Mouse (Mus musculus) forebrain, embryonic 11.5 days (tissue): ENCODE data around the gene Vps33b. TPM values are rescaled to one million over a fixed set of nuclear protein-coding genes. Genes with fewer than 3 reads are reported as not detected.

ENCODE experiments used
- ATAC-seq: fragments of 200-750 bp; cut with Nextera tagmentation; replicated peaks from 2 replicates; pipeline ENCODE4 v1.8.0; 2017; ENCODE audit warnings: moderate TSS enrichment; ENCODE audit not compliant: low FRiP score
- DNase-seq: peaks from one replicate; pipeline ENCODE4 v3.0.0-alpha.2; 2017; ENCODE audit warnings: low spot score
- H3K27ac ChIP-seq: fragments of 300-500 bp; sonication (generic); 2 replicates; pipeline ENCODE4 v1.5.1; 2014; ENCODE audit warnings: low read depth, low read length
- H3K27me3 ChIP-seq: fragments of 300-500 bp; sonication (generic); 2 replicates; pipeline ENCODE4 v1.6.1; 2014; ENCODE audit warnings: mild to moderate bottlenecking, low read length, mixed read lengths; ENCODE audit not compliant: control insufficient read depth, insufficient read depth
- H3K36me3 ChIP-seq: fragments of 300-500 bp; sonication (generic); 2 replicates; pipeline ENCODE4 v1.6.1; 2014; ENCODE audit warnings: mild to moderate bottlenecking, low read length, moderate library complexity, mixed read lengths; ENCODE audit not compliant: control insufficient read depth, insufficient read depth
- H3K4me1 ChIP-seq: fragments of 300-500 bp; sonication (generic); replicated peaks from 2 replicates; pipeline ENCODE4 v1.6.1; 2014; ENCODE audit warnings: low read length, mixed read lengths; ENCODE audit not compliant: control insufficient read depth, insufficient read depth
- H3K4me2 ChIP-seq: fragments of 300-500 bp; sonication (generic); 2 replicates; pipeline ENCODE4 v1.6.1; 2014; ENCODE audit warnings: low read depth, mild to moderate bottlenecking, low read length, moderate library complexity, mixed read lengths; ENCODE audit not compliant: severe bottlenecking
- H3K4me3 ChIP-seq: fragments of 300-500 bp; sonication (generic); 2 replicates; pipeline ENCODE4 v1.5.1; 2014; ENCODE audit warnings: low read depth, low read length
- H3K9ac ChIP-seq: fragments of 300-500 bp; sonication (generic); 2 replicates; pipeline ENCODE4 v1.6.1; 2014; ENCODE audit warnings: low read length
- H3K9me3 ChIP-seq: fragments of 300-500 bp; sonication (generic); 2 replicates; pipeline ENCODE4 v1.6.1; 2016; ENCODE audit warnings: low read length, mixed read lengths; ENCODE audit not compliant: control insufficient read depth
- WGBS: fragments of 180-500 bp; shearing (Covaris S2); extraction: QIAGEN DNeasy Blood & Tissue Kit; methylation state at CpG from one replicate; pipeline ENCODE4 v1.1.7; 2014; 5-methylcytosine and 5-hydroxymethylcytosine counted together
- polyA plus RNA-seq: library from polyadenylated mRNA; unstranded; fragments of >200 nt; fragmentation: Nextera tagmentation; extraction: Ambion mirVana; gene quantifications from 2 replicates; pipeline ENCODE4 v1.2.1, GENCODE M21; 2014

The Vps33b gene
- polyA plus RNA-seq, 1 experiment from 2014 or later: 20.6 TPM

DNA sequence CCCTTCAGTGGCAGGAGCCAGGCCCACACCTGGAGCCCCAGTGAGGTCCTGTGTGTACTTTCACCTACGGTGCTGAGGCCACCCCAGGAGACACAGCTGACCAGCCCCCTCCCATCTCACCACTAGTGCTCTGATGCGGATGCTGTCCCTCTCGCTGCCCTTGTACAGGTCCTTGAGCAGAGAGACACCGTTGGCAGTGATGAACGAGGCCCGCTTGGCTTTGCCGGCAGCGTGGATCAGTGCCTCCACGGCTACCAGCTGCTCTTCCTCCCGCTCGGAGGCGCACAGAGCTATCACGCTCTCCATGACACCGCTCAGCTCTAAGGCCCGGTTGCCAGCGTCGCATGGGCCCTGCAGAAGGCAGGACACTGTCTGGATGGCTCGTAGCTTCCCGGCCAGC, 62.0 kb downstream of the Vps33b start:
- Histone ChIP-seq H3K4me1 (no peaks in the 10 kb centered on the region), H3K36me3 (peaks cover 33% of the 10 kb centered on the region), H3K27ac (no peak overlapping the region), H3K9me3 (peaks cover 2% of the 10 kb centered on the region; the same call in 1 of the 2 replicates), H3K9ac (no peak overlapping the region), H3K27me3 (no peaks in the 10 kb centered on the region), H3K4me2 (no peak overlapping the region), H3K4me3 (no peak overlapping the region)
- 96% methylated on average over 19 of the region's 19 CpGs for WGBS
- DNase-seq (no peak), ATAC-seq (no peak)

DNA sequence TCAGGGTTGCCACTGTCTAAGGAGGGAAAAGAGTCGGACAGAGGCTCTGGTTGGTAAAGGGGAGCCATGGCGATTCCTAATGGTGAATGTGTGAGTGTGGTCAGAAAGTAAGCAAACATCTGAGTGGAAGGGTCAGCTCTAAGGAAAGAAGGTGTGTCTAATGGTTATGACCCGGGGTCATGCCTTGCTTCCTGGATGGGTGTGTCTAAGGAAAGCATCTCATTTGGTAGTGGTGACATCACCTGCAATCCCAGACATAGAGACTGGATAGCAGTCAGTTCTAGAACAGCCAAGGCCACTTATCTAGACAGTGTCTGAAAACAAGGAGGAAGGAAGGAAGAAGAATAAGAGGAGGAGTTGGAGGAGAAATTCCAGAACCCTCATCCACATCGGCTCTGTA, 65.4 kb downstream of the Vps33b start:
- no peaks in the 10 kb centered on the region for H3K27me3 ChIP-seq
- no peak overlapping the region for H3K27ac ChIP-seq
- DNase-seq: no peak
- H3K4me1 ChIP-seq: peaks cover 8% of the 10 kb centered on the region
- H3K4me3 ChIP-seq: no peak overlapping the region
- WGBS: 92% methylated on average over 4 of the region's 4 CpGs
- peaks cover 2% of the 10 kb centered on the region; the same call in 1 of the 2 replicates for H3K9me3 ChIP-seq
- no peak overlapping the region for H3K4me2 ChIP-seq
- ATAC-seq: no peak
- H3K9ac ChIP-seq: no peak overlapping the region
- peaks cover 28% of the 10 kb centered on the region for H3K36me3 ChIP-seq

DNA sequence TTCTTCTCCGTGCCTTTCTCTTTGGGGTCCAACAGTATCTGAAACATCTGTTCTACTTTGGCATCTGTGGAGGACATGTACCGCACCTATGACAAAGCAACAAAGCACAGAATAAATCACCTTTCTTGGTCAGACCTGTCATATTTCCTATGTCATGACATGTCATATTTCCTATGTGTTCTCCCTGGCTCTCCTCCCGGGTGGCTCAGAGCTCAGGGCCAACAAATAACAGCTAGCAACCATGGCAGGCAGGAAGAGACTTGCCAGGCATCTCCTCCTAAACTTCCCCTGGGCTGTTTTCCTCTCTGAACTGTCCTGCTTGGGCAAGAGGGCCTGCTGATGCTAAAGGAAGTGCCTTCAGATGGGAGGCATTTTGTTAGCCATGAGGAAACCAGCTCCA, 67.5 kb downstream of the Vps33b start:
- no peak overlapping the region for H3K4me2 ChIP-seq
- DNase-seq (no peak), ATAC-seq (no peak)
- no peaks in the 10 kb centered on the region for H3K27me3 ChIP-seq
- WGBS: 86% methylated on average over 3 of the region's 3 CpGs
- H3K9ac ChIP-seq: no peak overlapping the region
- H3K4me1 ChIP-seq: peaks cover 11% of the 10 kb centered on the region
- peaks cover 24% of the 10 kb centered on the region for H3K36me3 ChIP-seq
- H3K9me3 ChIP-seq: peaks cover 2% of the 10 kb centered on the region; the same call in 1 of the 2 replicates
- H3K4me3 ChIP-seq: no peak overlapping the region
- H3K27ac ChIP-seq: no peak overlapping the region

DNA sequence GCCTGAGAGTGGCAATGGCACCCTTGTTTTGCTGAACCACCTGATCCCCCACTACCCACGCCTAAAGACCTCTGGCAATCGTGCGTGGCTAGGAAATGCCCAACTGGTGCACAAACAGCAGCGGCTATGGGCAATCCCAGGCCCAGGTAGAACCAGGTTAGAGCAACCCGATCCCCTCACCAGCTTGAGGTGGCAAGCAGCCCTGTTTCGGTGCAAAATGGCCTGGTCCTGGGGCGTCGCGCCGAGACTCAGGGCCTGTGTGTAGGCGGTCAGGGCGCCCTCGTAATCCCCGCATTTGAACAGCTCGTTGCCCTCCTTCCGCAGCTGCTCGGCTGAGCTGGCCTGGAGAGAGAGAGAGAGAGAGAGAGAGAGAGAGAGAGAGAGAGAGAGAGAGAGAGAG, 69.9 kb downstream of the Vps33b start:
- Histone ChIP-seq H3K4me1 (peaks cover 18% of the 10 kb centered on the region), H3K4me3 (peak overlapping the region; percentile 59), H3K36me3 (peaks cover 6% of the 10 kb centered on the region; the same call in 1 of the 2 replicates), H3K27me3 (no peaks in the 10 kb centered on the region), H3K4me2 (peak overlapping the region; percentile 84), H3K9ac (peak overlapping the region; percentile 68), H3K27ac (no peak overlapping the region), H3K9me3 (no peaks in the 10 kb centered on the region)
- DNase-seq (peak; percentile 69), ATAC-seq (no peak)
- 11% methylated on average over 17 of the region's 17 CpGs for WGBS

DNA sequence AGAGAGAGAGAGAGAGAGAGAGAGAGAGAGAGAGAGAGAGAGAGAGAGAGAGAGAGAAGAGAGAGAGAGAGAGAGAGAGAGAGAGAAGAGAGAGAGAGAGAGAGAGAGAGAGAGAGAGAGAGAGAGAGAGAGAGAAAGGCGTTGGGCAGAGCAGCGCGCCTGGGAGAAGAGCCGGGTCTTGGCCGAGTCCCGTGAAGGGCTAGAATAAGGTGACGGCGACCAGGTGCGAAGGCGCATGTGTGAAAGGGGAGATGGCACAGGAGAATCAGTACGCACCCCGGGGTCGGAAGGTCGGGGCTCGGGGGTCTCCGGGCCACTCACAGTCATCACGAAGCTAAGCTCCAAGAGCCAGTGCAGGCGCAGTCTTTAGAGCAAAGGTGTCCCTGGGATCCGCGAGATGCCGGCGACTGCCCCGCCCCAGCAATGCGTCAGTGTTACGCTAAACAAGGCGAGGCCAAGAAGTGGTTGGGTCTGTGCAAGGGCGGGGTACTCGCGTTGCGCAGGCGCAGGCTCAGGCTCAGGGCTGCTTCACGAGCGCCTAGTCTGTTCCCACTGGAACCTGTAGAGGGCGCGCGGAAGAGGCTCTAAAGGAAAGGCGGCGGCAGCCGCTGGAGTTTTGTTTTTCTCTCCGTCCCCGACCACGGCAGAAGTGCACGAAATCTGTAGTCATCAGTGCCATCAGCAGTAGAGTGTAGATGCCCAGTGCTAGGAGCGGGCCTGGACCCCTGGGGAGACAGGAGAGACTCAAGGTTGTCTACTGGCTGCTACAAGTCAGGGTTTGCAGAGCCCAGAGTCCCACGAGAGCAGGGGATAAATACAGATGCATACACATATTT, 70.6 kb downstream of the Vps33b start:
- peaks cover 18% of the 10 kb centered on the region for H3K4me1 ChIP-seq

DNA sequence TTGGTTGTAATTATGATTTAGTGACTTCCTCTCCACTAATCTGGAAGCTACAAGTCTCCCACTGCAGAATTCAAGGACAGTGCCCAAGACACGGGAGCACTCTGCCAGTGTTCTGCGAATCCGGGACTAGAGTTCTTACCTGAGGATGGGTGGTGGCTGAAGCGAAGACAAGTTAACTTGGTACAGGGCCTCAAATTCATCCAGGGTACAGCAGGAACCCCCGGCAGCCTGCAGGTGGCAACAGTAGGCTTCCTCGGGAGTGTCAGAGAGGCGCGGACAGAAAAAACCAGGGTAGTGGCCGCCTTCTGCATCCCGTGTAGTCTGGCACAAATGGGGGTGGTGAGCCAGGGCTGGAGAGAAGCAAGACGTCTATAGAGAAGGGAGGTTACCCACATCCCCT, 71.3 kb downstream of the Vps33b start, which contains the start of gene Unc45a:
Gene Unc45a, minus strand, starts transcription at position 213 of the 400 bp plus-strand sequence.
- WGBS: 2% methylated on average over 11 of the region's 11 CpGs
- no peaks in the 10 kb centered on the region for H3K27me3 ChIP-seq
- ATAC-seq (peak; percentile 60), DNase-seq (peak; percentile 84)
- peak within 1 kb of the TSS; percentile 84 for H3K4me2 ChIP-seq
- H3K9ac ChIP-seq: peak within 1 kb of the TSS; percentile 48
- no peak within 1 kb of the TSS for H3K27ac ChIP-seq
- peaks cover 18% of the 10 kb centered on the region for H3K4me1 ChIP-seq
- H3K36me3 ChIP-seq: no peaks in the 10 kb centered on the region; the same call in 1 of the 2 replicates
- no peaks in the 10 kb centered on the region for H3K9me3 ChIP-seq
- peak within 1 kb of the TSS; percentile 59 for H3K4me3 ChIP-seq

More for the DNA sequence above, 70.6 kb downstream of the Vps33b start:
- DNase-seq (peak; percentile 99), ATAC-seq (peak; percentile 97)
- peak overlapping the region; percentile 59 for H3K4me3 ChIP-seq
- H3K4me2 ChIP-seq: peak overlapping the region; percentile 84
- no peaks in the 10 kb centered on the region for H3K27me3 ChIP-seq
- no peak overlapping the region for H3K27ac ChIP-seq
- peak overlapping the region; percentile 68 for H3K9ac ChIP-seq
- H3K36me3 ChIP-seq: peaks cover 6% of the 10 kb centered on the region; the same call in 1 of the 2 replicates
- no peaks in the 10 kb centered on the region for H3K9me3 ChIP-seq
- WGBS: under 1% methylated on average over 45 of the region's 45 CpGs

Other genes with a start within 250 kb of the Vps33b start
- gene Zfp710, start 244.8 kb upstream of the Vps33b start, polyA plus RNA-seq: 27.9 and 33.0 TPM in 2 replicates
- gene Idh2, start 154.3 kb upstream of the Vps33b start, polyA plus RNA-seq: 403 and 425 TPM in 2 replicates
- gene Sema4b, start 82.8 kb upstream of the Vps33b start, polyA plus RNA-seq: 15.7 and 17.3 TPM in 2 replicates
- 51.4 and 58.1 TPM in 2 replicates for gene Cib1, start 36.8 kb upstream of the Vps33b start, polyA plus RNA-seq
- gene Gdpgp1, start 36.8 kb upstream of the Vps33b start, polyA plus RNA-seq: 5.3 and 5.7 TPM in 2 replicates
- gene Ttll13, start 23.3 kb upstream of the Vps33b start, polyA plus RNA-seq: 1.2 and 1.5 TPM in 2 replicates
- gene Ngrn, start 8.4 kb upstream of the Vps33b start, polyA plus RNA-seq: 50.4 and 53.8 TPM in 2 replicates
- 263 and 281 TPM in 2 replicates for gene Prc1, start 24.8 kb downstream of the Vps33b start, polyA plus RNA-seq
- 16.9 and 20.2 TPM in 2 replicates for gene Rccd1, start 54.8 kb downstream of the Vps33b start, polyA plus RNA-seq
- 31.1 and 36.1 TPM in 2 replicates for gene Unc45a, start 71.4 kb downstream of the Vps33b start, polyA plus RNA-seq
- gene Hddc3, start 73.5 kb downstream of the Vps33b start, polyA plus RNA-seq: 23.8 and 31.0 TPM in 2 replicates
- gene Man2a2, start 101.7 kb downstream of the Vps33b start, polyA plus RNA-seq: 16.1 and 18.8 TPM in 2 replicates
- 7.7 and 8.3 TPM in 2 replicates for gene Fes, start 118.3 kb downstream of the Vps33b start, polyA plus RNA-seq
- 6.0 and 6.2 TPM in 2 replicates for gene Furin, start 135.8 kb downstream of the Vps33b start, polyA plus RNA-seq